Mouse (Mus musculus): Measurements from ENCODE around the gene Cpne7.

Gene Cpne7

GRCm38 (mm10) chr8:123181391-123181790 is 64.2 kb downstream of the Cpne7 start:
- DNase-seq (ENCODE audit: low read depth, low spot score) = peak; percentile 27

All from ES-CJ7 (cell line).